Mouse (Mus musculus): ENCODE data around the gene Gch1.

DNA sequence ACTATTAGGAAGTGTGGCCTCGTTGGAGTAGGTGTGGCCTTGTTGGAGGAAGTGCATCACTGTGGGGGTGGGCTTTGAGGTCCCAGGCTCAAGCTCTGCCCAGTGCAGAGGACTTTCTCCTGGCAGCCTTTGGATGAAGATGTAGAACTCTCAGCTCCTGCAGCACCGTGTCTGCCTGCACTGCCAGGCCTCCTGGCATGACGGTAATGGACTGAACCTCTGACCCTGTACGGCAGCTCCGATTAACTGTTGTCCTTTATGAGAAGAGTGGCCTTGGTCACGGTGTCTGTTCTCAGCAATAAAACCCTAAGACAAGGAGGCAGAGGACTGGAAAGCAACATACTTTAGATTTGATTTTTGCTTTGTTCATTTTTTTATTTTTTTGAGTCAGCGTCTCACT lies 47.3 kb upstream of the Gch1 start:
- TF ChIP-seq CTCF (IDR thresholded peaks at IDR 0.05; ENCODE audit: low read depth, low read length) (no peak), POLR2A (IDR thresholded peaks at IDR 0.05; ENCODE audit: insufficient read depth, low read length) (no peak), EP300 (IDR thresholded peaks at IDR 0.05; ENCODE audit: insufficient read depth, low read depth, low read length) (no peak)

All from ES-Bruce4 (cell line).